8 mouse cellular contexts compared by ENCODE assay signal in the genomic region with DNA sequence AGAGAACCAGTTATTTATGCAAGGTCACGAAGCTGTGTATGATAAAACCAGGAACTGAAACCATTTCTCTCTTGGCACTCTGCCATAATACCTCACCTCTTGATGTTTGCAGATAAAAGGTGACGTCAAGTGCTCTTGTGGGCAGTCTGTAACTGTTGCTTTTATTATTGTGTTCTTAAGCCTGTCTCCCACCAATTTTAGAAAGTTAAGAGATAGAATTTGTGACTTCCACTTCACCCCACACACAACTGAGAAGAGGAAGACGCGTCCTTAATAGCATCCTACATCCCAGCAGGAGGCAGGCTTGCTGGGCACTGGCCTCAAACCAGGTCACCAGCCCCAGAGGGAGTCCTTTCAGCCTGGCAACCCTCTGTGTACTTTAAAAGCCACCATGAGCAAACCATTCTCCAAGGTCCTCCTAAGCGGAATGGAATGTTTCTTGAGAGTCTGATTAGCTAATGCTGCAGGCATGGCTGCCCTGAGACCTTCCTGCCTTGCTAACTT. TPM values are rescaled to one million over a fixed set of nuclear protein-coding genes. Genes with fewer than 3 reads are reported as not detected.
A peak's percentile ranks its signal among the peaks of the same experiment; 100 is the strongest.
DNase-seq lines count a peak whose midpoint lies in the region; ATAC-seq and TF ChIP-seq lines count a peak whose summit lies in the region.
"Had no signal": no experiment of that assay in that cellular context is flagged by ENCODE, and none has a peak within 500 bp of the region (broad histone marks: within the 10 kb centered on the region; RNA-seq: fewer than 3 reads in every experiment).

No protein-coding gene starts in this region.

- no peak for TF ChIP-seq POLR2A in kidney, adult 2 months (IDR thresholded peaks at IDR 0.05; ENCODE audit: low read depth, low read length)

- no peaks in the 10 kb centered on the region for H3K9me3 ChIP-seq in kidney, embryonic 15.5 days (replicated peaks)
- H3K9me3 ChIP-seq in midbrain, embryonic 15.5 days, result no peaks in the 10 kb centered on the region

- H3K36me3 ChIP-seq in kidney, adult 2 months (ENCODE audit: control insufficient read depth, insufficient read depth, low read length), result no peaks in the 10 kb centered on the region
- no peaks in the 10 kb centered on the region for H3K36me3 ChIP-seq in kidney, embryonic 15.5 days
- H3K36me3 ChIP-seq in midbrain, embryonic 15.5 days (replicated peaks), result no peaks in the 10 kb centered on the region

- 0 out of 2 replicates have a peak, but pooled peaks have one; percentile 17 for TF ChIP-seq CTCF in kidney, adult 2 months (conservative IDR thresholded peaks at IDR 0.05; ENCODE audit: insufficient read depth, insufficient read length, low read depth, low read length)

- peak overlapping the region; percentile 41; the same call in 1 of the 2 replicates for H3K27ac ChIP-seq in kidney, adult 2 months (ENCODE audit: insufficient read depth, low read depth, low read length)
- H3K27ac ChIP-seq in kidney, embryonic 15.5 days, result peak overlapping the region; percentile 81
- H3K27ac ChIP-seq in midbrain, embryonic 15.5 days, result no peak overlapping the region

- H3K4me2 ChIP-seq in kidney, embryonic 15.5 days, result 0 out of 2 replicates have a peak overlapping the region, but pooled peaks have one; percentile 15
- H3K4me2 ChIP-seq in midbrain, embryonic 15.5 days, result no peak overlapping the region

- 33% methylated on average over 5 of the region's 5 CpGs for WGBS in kidney, adult 2 months
- WGBS in kidney, embryonic 15.5 days, result 42% methylated on average over 5 of the region's 5 CpGs
- WGBS in midbrain, embryonic 15.5 days, result 30% methylated on average over 5 of the region's 5 CpGs

- ATAC-seq in kidney, embryonic 15.5 days (replicated peaks; ENCODE audit: low FRiP score), result no peak
- ATAC-seq in midbrain, embryonic 15.5 days (replicated peaks), result no peak

- peaks cover 3% of the 10 kb centered on the region; the same call in 1 of the 2 replicates for H3K4me1 ChIP-seq in kidney, adult 2 months (ENCODE audit: control insufficient read depth, insufficient read depth, low read length)
- H3K4me1 ChIP-seq in kidney, embryonic 15.5 days, result peaks cover 23% of the 10 kb centered on the region
- peaks cover 10% of the 10 kb centered on the region for H3K4me1 ChIP-seq in midbrain, embryonic 15.5 days

- peak; percentile 59 for DNase-seq in kidney, adult 2 months
- no peak for DNase-seq in kidney, adult 8-10 months
- peak; percentile 67 for DNase-seq in T-cell, adult 2 months (ENCODE audit: low spot score)
- DNase-seq in retina, postnatal 1 day, result peak; percentile 69
- no peak for DNase-seq in right cerebral cortex, adult 18-20 months

- H3K27me3 ChIP-seq in kidney, adult 2 months (replicated peaks; ENCODE audit: control insufficient read depth, insufficient read depth, low read length), result no peaks in the 10 kb centered on the region
- H3K27me3 ChIP-seq in kidney, embryonic 15.5 days, result no peaks in the 10 kb centered on the region
- H3K27me3 ChIP-seq in midbrain, embryonic 15.5 days (replicated peaks), result no peaks in the 10 kb centered on the region

- no peak overlapping the region for H3K4me3 ChIP-seq in kidney, adult 2 months (ENCODE audit: insufficient read depth, low read depth, low read length)
- no peak overlapping the region for H3K4me3 ChIP-seq in kidney, embryonic 15.5 days (replicated peaks)
- no peak overlapping the region for H3K4me3 ChIP-seq in midbrain, embryonic 15.5 days
- H3K4me3 ChIP-seq: myocyte had no signal

- H3K9ac ChIP-seq in kidney, embryonic 15.5 days, result no peak overlapping the region
- no peak overlapping the region for H3K9ac ChIP-seq in midbrain, embryonic 15.5 days

RNA-seq across cellular contexts. Expression of a gene that starts 3.2 kb away (rescaled TPM):
- polyA plus RNA-seq in kidney, adult 2 months (2012; rRNA removed), result 18.9 and 23.2 TPM in 2 replicates
- polyA plus RNA-seq in kidney, embryonic 15.5 days (2015; fragmentation: Nextera tagmentation; extraction: Ambion mirVana), result 6.5 and 7.1 TPM in 2 replicates
- polyA plus RNA-seq in midbrain, embryonic 15.5 days (2015; fragmentation: Nextera tagmentation; extraction: Ambion mirVana), result 5.9 and 6.1 TPM in 2 replicates

Comparison
In these comparisons a context has a peak if more than half of its experiments do, and no peak if none do; other contexts are left out.
1. DNase-seq: peak in kidney, adult 2 months (single experiment), T-cell, adult 2 months (single experiment) and retina, postnatal 1 day (single experiment); none in kidney, adult 8-10 months (0 of 2) and right cerebral cortex, adult 18-20 months (single experiment).